Mouse (Mus musculus) inflammation-experienced regulatory T-cells, adult 16 weeks (primary cell): Measurements from ENCODE around the gene Ube2g2. TPM values are rescaled to one million over a fixed set of nuclear protein-coding genes. Genes with fewer than 3 reads are reported as not detected.

ENCODE experiments used
- polyA plus RNA-seq: library from polyadenylated mRNA; unstranded; fragments of 100-300 nt; shearing (Covaris generic); gene quantifications from one replicate; pipeline ENCODE4 v1.2.1, GENCODE M21; 2017

Gene Ube2g2
- polyA plus RNA-seq: 75.8 TPM

GRCm38 (mm10) chr10:77622055-77622988 is at the start of gene Ube2g2:
Gene Ube2g2, plus strand, starts transcription at chr10:77622275.

GRCm38 (mm10) chr10:77581408-77582284 is 40.4 kb upstream of the Ube2g2 start, which contains the start of gene Pttg1ip:
Gene Pttg1ip, plus strand, starts transcription at chr10:77581720.

GRCm38 (mm10) chr10:77605908-77606826 is 15.9 kb upstream of the Ube2g2 start, which contains the start of the genes Sumo3 and Gm49325:
Gene Sumo3, plus strand, starts transcription at chr10:77606097.
Gene Gm49325, plus strand, starts transcription at chr10:77606197.

GRCm38 (mm10) chr10:77685895-77686664 is 64.0 kb downstream of the Ube2g2 start, which contains the start of gene Tspear:
Gene Tspear, plus strand, starts transcription at chr10:77686569.

GRCm38 (mm10) chr10:77690356-77690807 is 68.3 kb downstream of the Ube2g2 start, which contains the start of gene Gm19402:
Gene Gm19402, minus strand, starts transcription at chr10:77690757.

Other genes with a start within 250 kb of the Ube2g2 start
- 0.61 TPM for gene Adarb1, start 204.0 kb upstream of the Ube2g2 start, polyA plus RNA-seq
- gene Fam207a, start 106.5 kb upstream of the Ube2g2 start, polyA plus RNA-seq: 53.3 TPM
- 668 TPM for gene Itgb2, start 92.0 kb upstream of the Ube2g2 start, polyA plus RNA-seq
- gene Pttg1ip, start 40.6 kb upstream of the Ube2g2 start, polyA plus RNA-seq: 130 TPM
- gene Sumo3, start 16.2 kb upstream of the Ube2g2 start, polyA plus RNA-seq: 133 TPM
- not detected for gene Gm49325, start 16.1 kb upstream of the Ube2g2 start, polyA plus RNA-seq
- gene Tspear, start 64.3 kb downstream of the Ube2g2 start, polyA plus RNA-seq: 0.69 TPM
- not detected for gene Gm19402, start 68.5 kb downstream of the Ube2g2 start, polyA plus RNA-seq
- not detected for gene Gm9508, start 75.0 kb downstream of the Ube2g2 start, polyA plus RNA-seq
- not detected for gene Gm10272, start 84.4 kb downstream of the Ube2g2 start, polyA plus RNA-seq
- gene Gm10024, start 89.2 kb downstream of the Ube2g2 start, polyA plus RNA-seq: not detected
- not detected for gene Gm10142, start 93.5 kb downstream of the Ube2g2 start, polyA plus RNA-seq
- not detected for gene Krtap12-1, start 98.3 kb downstream of the Ube2g2 start, polyA plus RNA-seq
- gene Gm10100, start 104.2 kb downstream of the Ube2g2 start, polyA plus RNA-seq: not detected
- gene Gm18596, start 120.4 kb downstream of the Ube2g2 start, polyA plus RNA-seq: not detected
- not detected for gene Gm9736, start 129.1 kb downstream of the Ube2g2 start, polyA plus RNA-seq
- gene Gm3233, start 137.4 kb downstream of the Ube2g2 start, polyA plus RNA-seq: not detected
- gene Gm3238, start 149.1 kb downstream of the Ube2g2 start, polyA plus RNA-seq: not detected
- not detected for gene Gm7138, start 154.7 kb downstream of the Ube2g2 start, polyA plus RNA-seq
- not detected for gene Gm3250, start 160.3 kb downstream of the Ube2g2 start, polyA plus RNA-seq
- not detected for gene Gm7137, start 165.9 kb downstream of the Ube2g2 start, polyA plus RNA-seq
- not detected for gene Gm9639, start 172.8 kb downstream of the Ube2g2 start, polyA plus RNA-seq
- gene Gm19668, start 176.9 kb downstream of the Ube2g2 start, polyA plus RNA-seq: not detected
- not detected for gene Gm9507, start 189.6 kb downstream of the Ube2g2 start, polyA plus RNA-seq
- not detected for gene Gm2696, start 192.4 kb downstream of the Ube2g2 start, polyA plus RNA-seq
- gene Krtap10-4, start 204.8 kb downstream of the Ube2g2 start, polyA plus RNA-seq: not detected
- not detected for gene Krtap10-10, start 213.7 kb downstream of the Ube2g2 start, polyA plus RNA-seq
- not detected for gene Gm36176, start 224.5 kb downstream of the Ube2g2 start, polyA plus RNA-seq
- gene Gm10318, start 230.6 kb downstream of the Ube2g2 start, polyA plus RNA-seq: not detected
- gene Gm3285, start 239.7 kb downstream of the Ube2g2 start, polyA plus RNA-seq: not detected